Mouse (Mus musculus) lung, adult 2 months (tissue): ENCODE data around the gene Acap2. TPM values are rescaled to one million over a fixed set of nuclear protein-coding genes. Genes with fewer than 3 reads are reported as not detected.

Source experiments
- DNase-seq: peaks from one replicate; pipeline ENCODE4 v3.0.0; 2022
- H3K4me1 ChIP-seq: fragments of 200-500 bp; 2 replicates; pipeline ENCODE4 v1.6.1; 2011; ENCODE audit warnings: low read length; ENCODE audit not compliant: control insufficient read depth, insufficient read depth
- H3K4me3 ChIP-seq: fragments of 200-500 bp; replicated peaks from 2 replicates; pipeline ENCODE3; 2011; ENCODE audit warnings: low read depth, mild to moderate bottlenecking, control low read depth, low read length; ENCODE audit errors: extremely low read depth
- CTCF ChIP-seq: fragments of 200-500 bp; IDR thresholded peaks from 2 replicates; pipeline ENCODE4 v1.5.1; 2011; ENCODE audit warnings: mild to moderate bottlenecking, low read length, control low read depth; ENCODE audit not compliant: insufficient read depth
- POLR2A ChIP-seq: fragments of 200-500 bp; IDR thresholded peaks from 2 replicates; pipeline ENCODE4 v1.6.1; 2011; ENCODE audit warnings: low read depth, mild to moderate bottlenecking, control low read depth, low read length, borderline replicate concordance; ENCODE audit errors: extremely low read depth
- WGBS: fragments of 180-500 bp; shearing (Covaris S2); methylation state at CpG from one replicate; pipeline ENCODE4 v1.1.7; 2018; 5-methylcytosine and 5-hydroxymethylcytosine counted together
- polyA plus RNA-seq: library from polyadenylated mRNA; depleted of rRNA; stranded (reverse); fragments of >200 nt; gene quantifications from 2 replicates; pipeline ENCODE4 v1.2.3, GENCODE M21; 2012

Acap2 gene
- polyA plus RNA-seq, 1 experiment, result 21.8 TPM

- TF ChIP-seq CTCF, result no peak
- TF ChIP-seq POLR2A, result no peak
- H3K4me3 ChIP-seq, result no peak overlapping the region
- no peak for DNase-seq
- no peaks in the 10 kb centered on the region for H3K4me1 ChIP-seq
These were observed 87.4 kb downstream of the Acap2 start for GRCm38 (mm10) chr16:31113596-31113995.

- no peaks in the 10 kb centered on the region for H3K4me1 ChIP-seq
- 98% methylated on average over 2 of the region's 2 CpGs for WGBS
- no peak overlapping the region for H3K4me3 ChIP-seq
- TF ChIP-seq POLR2A (no peak), CTCF (no peak)
- no peak for DNase-seq
These were observed 99.7 kb downstream of the Acap2 start for GRCm38 (mm10) chr16:31101352-31101751.

GRCm38 (mm10) chr16:31099906-31100305, 101.1 kb downstream of the Acap2 start:
- no peak for TF ChIP-seq CTCF
- no peak for TF ChIP-seq POLR2A
- no peak for DNase-seq
- WGBS, result 80% methylated on average over 1 of the region's 1 CpGs

GRCm38 (mm10) chr16:31094036-31094435, 107.0 kb downstream of the Acap2 start:
- DNase-seq, result no peak
- WGBS, result 83% methylated on average over 6 of the region's 6 CpGs
- H3K4me1 ChIP-seq, result no peaks in the 10 kb centered on the region
- H3K4me3 ChIP-seq, result no peak overlapping the region
- TF ChIP-seq POLR2A (no peak), CTCF (no peak)

More at GRCm38 (mm10) chr16:31099906-31100305, 101.1 kb downstream of the Acap2 start:
- Histone ChIP-seq H3K4me3 (no peak overlapping the region), H3K4me1 (no peaks in the 10 kb centered on the region)

- Histone ChIP-seq H3K4me1 (no peaks in the 10 kb centered on the region), H3K4me3 (no peak overlapping the region)
- TF ChIP-seq POLR2A, result no peak
- no peak for TF ChIP-seq CTCF
- 68% methylated on average over 9 of the region's 9 CpGs for WGBS
- DNase-seq, result no peak
These were observed 107.9 kb downstream of the Acap2 start for GRCm38 (mm10) chr16:31093186-31093585.

- no peak for DNase-seq
- WGBS, result 67% methylated on average over 6 of the region's 6 CpGs
- H3K4me1 ChIP-seq, result no peaks in the 10 kb centered on the region
- H3K4me3 ChIP-seq, result no peak overlapping the region
- TF ChIP-seq CTCF (no peak), POLR2A (no peak)
These were observed 119.2 kb downstream of the Acap2 start for GRCm38 (mm10) chr16:31081891-31082290.

GRCm38 (mm10) chr16:31081125-31081664, 119.8 kb downstream of the Acap2 start, which contains the start of gene Xxylt1:
Gene Xxylt1, minus strand, starts transcription at chr16:31081432.
- TF ChIP-seq POLR2A (peak; percentile 44; the same call in 1 of the 2 replicates), CTCF (no peak)
- peak; percentile 93 for DNase-seq
- H3K4me3 ChIP-seq, result peak within 1 kb of the TSS; percentile 96
- H3K4me1 ChIP-seq, result no peaks in the 10 kb centered on the region
- WGBS, result under 1% methylated on average over 53 of the region's 54 CpGs

GRCm38 (mm10) chr16:31080573-31081051, 120.4 kb downstream of the Acap2 start:
- peak; percentile 68 for DNase-seq
- no peaks in the 10 kb centered on the region for H3K4me1 ChIP-seq
- TF ChIP-seq POLR2A (no peak), CTCF (no peak)
- under 1% methylated on average over 36 of the region's 36 CpGs for WGBS
- H3K4me3 ChIP-seq, result peak overlapping the region; percentile 96

- TF ChIP-seq CTCF (no peak), POLR2A (no peak)
- Histone ChIP-seq H3K4me1 (no peaks in the 10 kb centered on the region), H3K4me3 (no peak overlapping the region)
- WGBS, result 95% methylated on average over 5 of the region's 5 CpGs
- DNase-seq, result no peak
These were observed 123.6 kb downstream of the Acap2 start for GRCm38 (mm10) chr16:31077396-31077795.

GRCm38 (mm10) chr16:31076436-31076835, 124.6 kb downstream of the Acap2 start:
- Histone ChIP-seq H3K4me1 (no peaks in the 10 kb centered on the region), H3K4me3 (no peak overlapping the region)
- WGBS, result 60% methylated on average over 8 of the region's 8 CpGs
- DNase-seq, result no peak
- no peak for TF ChIP-seq POLR2A
- TF ChIP-seq CTCF, result no peak
